Mouse (Mus musculus) monocyte, adult 5-6 weeks (primary cell): Measurements from ENCODE around the gene Cmklr1. TPM values are rescaled to one million over a fixed set of nuclear protein-coding genes. Genes with fewer than 3 reads are reported as not detected.
"Not testable (repeated sequence)": the region's sequence is repeated elsewhere in the genome, so short reads cannot be mapped to it uniquely, and the experiment has no call there.

ENCODE experiments used
- ATAC-seq: fragments of 153-309, 156-312 bp; replicated peaks from 2 replicates; pipeline ENCODE4 v1.8.0; 2017; ENCODE audit warnings: mild to moderate bottlenecking; ENCODE audit not compliant: low TSS enrichment, insufficient number of reproducible peaks, severe bottlenecking, poor library complexity, low FRiP score
- total RNA-seq: library from RNA; stranded (forward); fragments of 200-1000, 200-491, 200-594 nt; gene quantifications from 3 replicates; pipeline ENCODE4 v1.2.3, GENCODE M21; 2017

The Cmklr1 gene
- total RNA-seq, 1 experiment from 2014 or later: 20.2 TPM

- ATAC-seq: no peak
Observed at GRCm38 (mm10) chr5:113600803-113601202, 49.4 kb downstream of the Cmklr1 start.

GRCm38 (mm10) chr5:113600181-113600580 is 50.0 kb downstream of the Cmklr1 start:
- ATAC-seq: no peak

- ATAC-seq: no peak
Observed at GRCm38 (mm10) chr5:113596780-113597353, 53.4 kb downstream of the Cmklr1 start.

DNA sequence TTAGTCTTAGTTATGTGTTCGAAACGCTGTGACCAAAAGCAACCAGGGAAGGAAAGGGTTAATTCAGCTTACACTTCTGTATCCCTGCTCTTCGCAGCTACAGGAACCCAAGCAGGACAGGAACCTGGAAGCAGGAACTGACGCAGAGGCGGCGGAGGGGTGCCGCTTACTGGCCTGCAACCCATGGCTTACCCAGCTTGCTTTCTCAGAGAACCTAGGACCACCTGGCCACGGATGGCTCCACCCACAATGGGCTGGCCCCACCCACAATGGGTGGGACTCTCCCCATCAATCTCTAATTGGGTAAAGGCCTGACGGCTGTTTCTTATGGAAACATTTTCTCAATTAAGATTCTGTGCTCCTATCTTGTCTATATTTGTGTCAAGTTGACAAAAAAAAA is 54.0 kb downstream of the Cmklr1 start:
- ATAC-seq: no peak

DNA sequence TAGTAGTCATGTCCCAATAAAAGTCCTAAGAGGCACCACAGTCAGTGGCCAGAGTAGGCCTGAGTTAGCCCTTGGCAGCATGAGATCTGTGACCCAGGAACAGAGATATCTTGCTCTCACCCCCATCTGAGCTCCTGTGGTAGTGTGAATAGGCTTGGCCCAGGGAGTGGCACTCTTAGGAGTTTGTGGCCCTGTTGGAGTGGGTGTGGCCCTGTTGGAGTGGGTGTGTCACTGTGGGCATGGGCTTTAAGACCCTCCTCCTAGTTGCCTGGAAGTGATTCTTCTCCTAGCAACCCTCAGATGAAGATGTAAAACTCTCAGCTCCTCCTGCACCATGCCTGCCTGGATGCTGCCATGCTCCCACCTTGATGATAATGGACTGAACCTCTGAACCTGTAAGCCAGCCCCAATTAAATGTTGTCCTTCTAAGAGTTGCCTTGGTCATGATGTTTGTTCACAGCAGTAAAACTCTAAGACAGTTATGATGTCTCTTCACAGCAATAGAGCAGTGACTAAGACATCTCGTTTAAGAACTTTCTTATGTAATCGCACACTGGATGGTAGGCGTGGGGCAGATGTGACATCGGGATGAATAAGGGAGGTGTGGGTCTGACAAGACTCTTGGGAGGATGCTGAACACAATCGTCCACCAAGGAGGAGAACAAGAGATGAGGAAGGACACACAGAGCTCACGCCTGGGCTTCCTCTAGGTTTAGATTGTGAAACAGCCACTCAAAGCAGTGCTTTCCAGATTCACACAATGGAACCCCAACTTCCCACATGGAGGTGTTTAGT is 56.1 kb downstream of the Cmklr1 start:
- 0 out of 2 replicates have a peak, but pooled peaks have one; percentile 22 for ATAC-seq

DNA sequence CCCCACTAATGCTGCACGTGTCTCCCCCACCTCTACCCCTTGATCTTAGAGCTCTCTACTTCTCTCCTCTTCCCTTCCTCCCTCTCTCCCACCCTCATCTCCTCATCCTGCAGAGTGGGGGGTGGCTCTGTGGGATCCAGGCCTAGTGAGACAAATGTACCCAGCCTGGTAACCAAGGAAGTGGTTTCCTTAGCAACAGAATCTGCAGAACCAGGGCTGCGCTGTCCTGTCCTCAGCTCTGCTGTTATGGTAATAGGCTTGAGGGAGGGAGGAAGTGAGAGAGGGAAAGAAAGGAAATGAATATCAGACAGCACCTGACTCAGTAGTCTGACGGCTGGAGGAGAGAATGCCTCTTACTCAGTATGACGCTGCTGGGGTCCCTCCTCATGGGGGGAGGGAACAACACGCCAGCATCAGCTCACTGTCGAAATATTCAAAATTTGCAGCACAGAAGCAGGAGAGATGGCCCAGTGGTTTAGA is 58.4 kb downstream of the Cmklr1 start:
- ATAC-seq: peak; percentile 52

DNA sequence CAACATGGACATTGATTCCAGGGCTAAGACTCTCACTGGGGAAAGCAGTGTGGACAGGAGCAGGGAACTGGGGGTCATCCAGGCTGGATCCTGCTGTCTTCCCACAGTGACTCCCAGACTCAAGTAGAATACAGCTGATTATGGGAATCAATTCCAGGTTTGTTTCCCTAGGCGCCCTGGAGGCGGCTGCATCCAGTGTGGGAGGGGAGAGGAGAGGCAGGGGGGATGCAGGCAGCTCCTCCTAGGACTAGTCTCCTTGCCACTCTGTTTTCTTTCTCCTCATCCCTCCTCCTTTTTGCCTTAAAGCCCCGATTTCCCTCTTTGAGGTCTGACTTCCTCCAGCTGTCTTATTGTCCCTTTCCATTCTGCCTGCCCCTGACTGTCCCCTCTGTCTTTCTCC is 59.1 kb downstream of the Cmklr1 start:
- no peak for ATAC-seq

DNA sequence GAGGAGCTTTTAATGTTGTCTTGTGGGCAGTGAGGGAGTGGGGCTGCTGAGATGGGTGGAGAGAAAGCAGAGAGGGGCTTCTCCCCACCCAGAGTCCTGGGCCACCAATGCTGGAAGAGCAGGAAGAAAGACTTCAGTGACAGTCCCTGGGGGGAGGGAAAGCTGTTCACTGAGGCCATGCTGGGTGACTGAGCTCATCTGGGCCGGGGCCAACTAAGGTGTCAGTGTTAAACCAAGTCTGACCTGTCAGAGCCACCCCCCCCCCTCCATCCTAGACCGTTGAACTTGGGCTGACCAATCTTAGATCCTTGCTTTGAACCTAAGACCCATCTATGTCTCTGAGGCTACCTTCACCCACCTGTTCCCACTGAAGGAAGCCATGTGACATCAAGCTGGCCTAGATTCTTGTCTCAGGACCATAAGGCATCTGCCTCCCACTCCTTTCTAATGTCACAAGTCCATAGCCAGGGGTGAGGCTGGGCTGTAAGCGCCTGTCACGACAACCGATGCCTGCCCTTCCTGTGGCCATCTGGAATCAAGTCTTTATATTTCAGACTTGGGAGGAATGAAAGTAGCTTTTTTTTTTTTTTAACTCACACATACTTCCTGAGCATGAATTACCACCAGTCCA is 60.1 kb downstream of the Cmklr1 start:
- ATAC-seq: no peak

GRCm38 (mm10) chr5:113586458-113586849 is 63.8 kb downstream of the Cmklr1 start:
- not testable (repeated sequence) for ATAC-seq

DNA sequence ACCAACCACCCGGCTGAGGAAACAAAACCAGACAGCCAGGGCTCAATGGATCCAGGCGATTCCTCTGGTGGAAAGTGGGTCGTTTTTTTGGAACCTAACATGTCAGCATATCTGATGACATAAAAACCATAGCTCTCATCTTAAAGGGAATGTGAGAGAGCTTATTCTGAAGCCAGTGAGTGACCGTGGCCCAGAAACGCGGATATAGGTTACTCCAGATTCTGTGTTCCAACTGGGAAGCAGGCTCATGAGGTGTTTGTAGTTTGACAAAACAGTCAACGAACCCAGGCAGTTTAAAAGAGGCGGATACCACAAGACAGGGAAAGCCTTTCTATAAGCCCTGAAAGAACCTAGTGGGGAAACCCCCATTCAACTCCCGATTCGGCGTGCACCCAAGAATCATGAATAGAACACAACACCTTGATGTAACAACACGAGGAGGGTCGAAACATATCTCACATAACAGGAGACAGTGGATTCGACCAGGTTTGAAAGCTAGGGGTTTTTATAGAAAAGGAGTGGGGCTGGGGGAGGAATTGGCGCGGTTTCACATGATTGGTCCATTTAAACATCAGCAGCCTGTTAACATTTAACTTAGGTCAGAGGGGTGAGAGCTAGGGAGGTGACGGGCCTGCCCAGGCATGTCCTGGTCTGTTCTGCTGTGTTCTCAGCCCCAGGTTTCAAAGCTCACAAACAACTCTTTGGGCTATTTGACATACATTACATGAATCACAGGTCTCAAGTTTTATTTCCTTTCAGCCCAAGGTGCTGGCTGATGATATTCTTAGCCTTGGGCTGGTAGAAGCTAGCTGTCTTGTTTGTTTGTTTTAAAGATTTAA is 64.4 kb downstream of the Cmklr1 start:
- not testable (repeated sequence) for ATAC-seq

DNA sequence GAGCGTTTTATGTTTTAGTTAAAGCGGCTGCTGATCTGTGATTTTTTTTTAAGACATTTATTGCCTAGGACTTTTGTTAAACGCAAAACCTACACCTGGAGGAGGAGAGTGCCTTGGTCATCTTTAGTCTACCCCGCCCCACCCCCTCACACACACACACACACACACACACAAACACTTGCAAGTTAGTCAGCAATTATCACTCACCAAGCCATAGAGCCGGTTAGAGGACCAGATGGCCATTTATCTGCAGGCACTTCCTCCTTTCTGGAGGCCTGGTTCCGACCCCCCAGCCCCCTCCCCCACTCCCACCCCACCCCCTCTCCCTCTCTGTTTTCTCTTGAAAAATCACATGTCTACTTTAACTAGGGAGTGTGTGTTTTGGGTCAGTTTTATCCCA is 65.8 kb downstream of the Cmklr1 start:
- ATAC-seq: no peak

- ATAC-seq: no peak
Observed at GRCm38 (mm10) chr5:113583424-113584162, 66.6 kb downstream of the Cmklr1 start.

DNA sequence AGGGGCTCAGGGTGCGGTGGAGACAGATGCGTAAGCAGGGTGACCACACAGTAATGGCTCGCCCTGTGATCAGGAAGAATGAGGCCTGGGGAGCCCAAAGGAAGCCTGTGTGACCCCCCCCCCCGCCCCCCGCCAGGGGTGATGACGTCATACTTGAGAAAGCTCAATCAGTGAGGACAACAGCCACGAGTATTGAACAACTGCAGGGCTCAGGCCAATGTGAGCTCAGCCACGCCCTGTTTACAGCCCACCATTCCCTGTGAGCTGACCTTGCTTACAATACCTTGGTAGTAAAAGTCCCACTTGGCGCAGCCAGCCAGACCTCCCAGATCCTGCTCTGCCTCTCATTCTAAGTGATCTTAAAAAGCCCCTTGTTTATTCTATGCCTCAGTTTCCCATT is 69.4 kb downstream of the Cmklr1 start:
- ATAC-seq: no peak

DNA sequence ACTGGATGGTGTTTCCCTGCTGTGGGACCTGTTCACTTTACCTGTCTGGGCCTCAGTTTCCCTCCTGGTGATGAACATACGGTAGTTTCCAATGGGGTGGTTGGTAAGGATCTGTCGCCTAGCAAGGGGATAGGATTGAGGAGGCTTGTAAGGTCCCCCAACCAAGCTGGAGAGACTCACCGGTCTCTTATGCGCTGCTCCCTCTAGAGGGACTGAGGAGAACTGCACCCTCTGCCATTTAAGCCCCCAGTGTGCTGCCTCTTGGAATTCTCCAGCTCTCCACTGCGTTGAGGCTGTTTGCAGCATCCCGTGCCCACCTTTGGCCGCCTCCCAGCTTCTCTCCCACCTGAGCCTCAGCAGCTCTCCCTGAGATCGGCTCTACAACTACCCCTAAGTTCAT is 70.0 kb downstream of the Cmklr1 start:
- 0 out of 2 replicates have a peak, but pooled peaks have one; percentile 43 for ATAC-seq

DNA sequence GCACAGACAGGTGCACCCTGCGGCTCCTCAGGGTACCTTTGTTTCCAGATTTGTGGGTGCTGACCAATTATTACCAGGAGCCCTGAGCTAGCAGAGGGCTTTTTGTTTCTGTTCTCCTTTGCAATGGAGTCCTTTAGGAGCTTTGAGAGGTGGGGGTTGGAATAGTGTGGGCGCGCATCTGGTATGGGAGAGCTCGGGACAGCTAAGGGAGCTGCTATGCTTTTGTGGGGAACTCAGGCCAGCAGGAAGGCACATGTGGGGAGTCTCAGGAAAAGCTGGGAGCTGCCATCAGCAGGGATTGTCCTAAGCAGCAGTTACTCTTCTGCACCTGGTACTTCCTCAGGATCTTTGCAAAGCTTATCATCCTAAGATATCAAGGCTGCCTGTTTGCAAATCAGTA is 71.1 kb downstream of the Cmklr1 start:
- no peak for ATAC-seq

- no peak for ATAC-seq
Observed at GRCm38 (mm10) chr5:113578428-113578827, 71.8 kb downstream of the Cmklr1 start.

- no peak for ATAC-seq
Observed at GRCm38 (mm10) chr5:113577555-113577954, 72.7 kb downstream of the Cmklr1 start.

GRCm38 (mm10) chr5:113570056-113570717 is 80.0 kb downstream of the Cmklr1 start:
- no peak for ATAC-seq
